Mouse (Mus musculus): ENCODE results near the gene Ampd2. TPM values are rescaled to one million over a fixed set of nuclear protein-coding genes. Genes with fewer than 3 reads are reported as not detected.

Ampd2 gene
- total and polyA plus RNA-seq, 3 experiments = 28.3 to 85.9 (median 55.8) TPM

- no peaks in the 10 kb centered on the region for H3K27me3 ChIP-seq (replicated peaks)
- H3K4me3 ChIP-seq (replicated peaks in 1 of 3; ENCODE audit: low read depth in 2 of 3, low read length in 2 of 3, poor library complexity in 1 of 3) = peak overlapping the region in 2 of 3 experiments; percentile 4 to 91
- peaks cover 50% of the 10 kb centered on the region for H3K79me2 ChIP-seq (replicated peaks; ENCODE audit: control insufficient read depth, extremely low read depth, insufficient read depth, poor library complexity, severe bottlenecking)
- no peaks in the 10 kb centered on the region for H3K9me3 ChIP-seq (replicated peaks; ENCODE audit: low read length)
- H3K9ac ChIP-seq (ENCODE audit: insufficient read depth, low read depth) = peak overlapping the region; percentile 53
- in situ Hi-C loops (cut with MboI; ENCODE audit: low pct_ligation_motif_present, low pct_unique_long_range_greater_than_20kb, low sequenced_read_pairs) = loop anchor here (5.0 kb wide), 1 partner anchor 63 kb away; the partner anchor contains the start of gene Gnai3
- 0 out of 2 replicates have a peak overlapping the region, but pooled peaks have one; percentile 4 for H3K27ac ChIP-seq (ENCODE audit: insufficient read depth, low read depth)
- H3K4me2 ChIP-seq (ENCODE audit: insufficient read depth, low read depth, poor library complexity, severe bottlenecking) = peak overlapping the region; percentile 79
- TF ChIP-seq ZC3H11A (IDR thresholded peaks at IDR 0.05; ENCODE audit: low read depth, low read length) = no peak
- TF ChIP-seq USF1 (IDR thresholded peaks at IDR 0.05; ENCODE audit: low read depth, low read length) = no peak
- no peak for TF ChIP-seq NRF1 (IDR thresholded peaks at IDR 0.05; ENCODE audit: low read depth, low read length)
- no peak for TF ChIP-seq BHLHE40 (IDR thresholded peaks at IDR 0.05; ENCODE audit: low read depth, low read length)
- no peak for TF ChIP-seq UBTF (IDR thresholded peaks at IDR 0.05; ENCODE audit: low read depth, low read length)
- no peak for TF ChIP-seq CTCF (conservative IDR thresholded peaks at IDR 0.05 in 1 of 2, IDR thresholded peaks at IDR 0.05 in 1 of 2; ENCODE audit: low read depth in 2 of 2, low read length in 2 of 2)
- no peak for TF ChIP-seq HCFC1 (IDR thresholded peaks at IDR 0.05; ENCODE audit: low read depth, low read length)
- no peak for TF ChIP-seq ZKSCAN1 (IDR thresholded peaks at IDR 0.05; ENCODE audit: borderline replicate concordance, low read depth, low read length)
- TF ChIP-seq CHD1 (IDR thresholded peaks at IDR 0.05; ENCODE audit: low read depth, low read length) = no peak
- TF ChIP-seq ZMIZ1 (IDR thresholded peaks at IDR 0.05; ENCODE audit: low read depth, low read length) = no peak
- TF ChIP-seq POLR2AphosphoS2 (IDR thresholded peaks at IDR 0.05; ENCODE audit: low read depth, low read length) = no peak
- TF ChIP-seq KAT2A (IDR thresholded peaks at IDR 0.05; ENCODE audit: insufficient replicate concordance, low read length) = no peak
- TF ChIP-seq NELFE (IDR thresholded peaks at IDR 0.05; ENCODE audit: low read depth, low read length) = no peak
- TF ChIP-seq PAX5 (IDR thresholded peaks at IDR 0.05; ENCODE audit: low read length) = no peak
- TF ChIP-seq SMC3 (IDR thresholded peaks at IDR 0.05; ENCODE audit: low read depth, low read length) = no peak
- TF ChIP-seq RAD21 (IDR thresholded peaks at IDR 0.05; ENCODE audit: low read depth, low read length) = no peak
- no peak for TF ChIP-seq MYC (IDR thresholded peaks at IDR 0.05; ENCODE audit: low read depth, low read length)
- no peak for TF ChIP-seq ELF1 (IDR thresholded peaks at IDR 0.05; ENCODE audit: low read depth, low read length)
- no peak for TF ChIP-seq JUN (IDR thresholded peaks at IDR 0.05; ENCODE audit: insufficient read depth, low read depth, low read length)
- H3K36me3 ChIP-seq (replicated peaks in 1 of 2; ENCODE audit: control insufficient read depth in 1 of 2, insufficient read depth in 1 of 2, low read length in 1 of 2) = peaks cover 21 to 57% of the 10 kb centered on the region in 2 experiments
- no peak for DNase-seq (ENCODE audit: extremely low read depth)
- peaks cover 27 to 52% of the 10 kb centered on the region in 2 experiments for H3K4me1 ChIP-seq (ENCODE audit: control insufficient read depth in 1 of 2, insufficient read depth in 2 of 2)
- dilution Hi-C loops (cut with MboI; ENCODE audit: extremely low pct_ligation_motif_present, extremely low pct_unique_long_range_greater_than_20kb, low sequenced_read_pairs) = no loop called here
Observed at GRCm38 (mm10) chr3:108083904-108084407, 2.5 kb downstream of the Ampd2 start.

- peaks cover 27 to 44% of the 10 kb centered on the region in 2 experiments for H3K4me1 ChIP-seq (ENCODE audit: control insufficient read depth in 1 of 2, insufficient read depth in 2 of 2)
- no peaks in the 10 kb centered on the region for H3K9me3 ChIP-seq (replicated peaks; ENCODE audit: low read length)
- peak overlapping the region; percentile 79; the same call in 1 of the 2 replicates for H3K4me2 ChIP-seq (ENCODE audit: insufficient read depth, low read depth, poor library complexity, severe bottlenecking)
- no peak for DNase-seq (ENCODE audit: extremely low read depth)
- no peaks in the 10 kb centered on the region for H3K27me3 ChIP-seq (replicated peaks)
- H3K9ac ChIP-seq (ENCODE audit: insufficient read depth, low read depth) = peak overlapping the region; percentile 53
- H3K79me2 ChIP-seq (replicated peaks; ENCODE audit: control insufficient read depth, extremely low read depth, insufficient read depth, poor library complexity, severe bottlenecking) = peaks cover 50% of the 10 kb centered on the region
- TF ChIP-seq MEF2A (IDR thresholded peaks at IDR 0.05; ENCODE audit: borderline replicate concordance, low read depth, low read length) (no peak), ELF1 (IDR thresholded peaks at IDR 0.05; ENCODE audit: low read depth, low read length) (no peak), TBP (conservative IDR thresholded peaks at IDR 0.05; ENCODE audit: low read depth, low read length) (no peak), MXI1 (IDR thresholded peaks at IDR 0.05; ENCODE audit: low read depth, low read length) (no peak), ZNF384 (IDR thresholded peaks at IDR 0.05; ENCODE audit: low read depth, low read length) (no peak), SMC3 (IDR thresholded peaks at IDR 0.05; ENCODE audit: low read depth, low read length) (no peak)
- peak overlapping the region in 2 of 3 experiments; percentile 25 to 34 for H3K4me3 ChIP-seq (replicated peaks in 1 of 3; ENCODE audit: low read depth in 2 of 3, low read length in 2 of 3, poor library complexity in 1 of 3)
- in situ Hi-C loops (cut with MboI; ENCODE audit: low pct_ligation_motif_present, low pct_unique_long_range_greater_than_20kb, low sequenced_read_pairs) = loop anchor here (5.0 kb wide), 1 partner anchor 64 kb away; the partner anchor contains the start of gene Gnai3
- H3K27ac ChIP-seq (ENCODE audit: insufficient read depth, low read depth) = peak overlapping the region; percentile 54
- H3K36me3 ChIP-seq (replicated peaks in 1 of 2; ENCODE audit: control insufficient read depth in 1 of 2, insufficient read depth in 1 of 2, low read length in 1 of 2) = peaks cover 27 to 64% of the 10 kb centered on the region in 2 experiments
- dilution Hi-C loops (cut with MboI; ENCODE audit: extremely low pct_ligation_motif_present, extremely low pct_unique_long_range_greater_than_20kb, low sequenced_read_pairs) = no loop called here
Observed at GRCm38 (mm10) chr3:108083161-108083560, 3.3 kb downstream of the Ampd2 start.

Data from CH12.LX (cell line).